Mouse (Mus musculus) brain, embryonic 18.5 days (tissue): ENCODE data around the gene Ccdc60.
"Not testable (repeated sequence)": the region's sequence is repeated elsewhere in the genome, so short reads cannot be mapped to it uniquely, and the experiment has no call there.

Source experiments
- DNase-seq: peaks from one replicate; pipeline ENCODE4 v3.0.0-alpha.2; 2012; ENCODE audit warnings: low read depth, low spot score

Ccdc60 gene

GRCm38 (mm10) chr5:116288849-116289570 is at the start of gene Ccdc60:
Gene Ccdc60, minus strand, starts transcription at chr5:116288985.
- DNase-seq = no peak

- no peak for DNase-seq
Measured at GRCm38 (mm10) chr5:116336191-116336590, 47.4 kb upstream of the Ccdc60 start.

- no peak for DNase-seq
Measured at GRCm38 (mm10) chr5:116328911-116329310, 40.1 kb upstream of the Ccdc60 start.

GRCm38 (mm10) chr5:116323401-116323800 is 34.6 kb upstream of the Ccdc60 start:
- no peak for DNase-seq

DNA sequence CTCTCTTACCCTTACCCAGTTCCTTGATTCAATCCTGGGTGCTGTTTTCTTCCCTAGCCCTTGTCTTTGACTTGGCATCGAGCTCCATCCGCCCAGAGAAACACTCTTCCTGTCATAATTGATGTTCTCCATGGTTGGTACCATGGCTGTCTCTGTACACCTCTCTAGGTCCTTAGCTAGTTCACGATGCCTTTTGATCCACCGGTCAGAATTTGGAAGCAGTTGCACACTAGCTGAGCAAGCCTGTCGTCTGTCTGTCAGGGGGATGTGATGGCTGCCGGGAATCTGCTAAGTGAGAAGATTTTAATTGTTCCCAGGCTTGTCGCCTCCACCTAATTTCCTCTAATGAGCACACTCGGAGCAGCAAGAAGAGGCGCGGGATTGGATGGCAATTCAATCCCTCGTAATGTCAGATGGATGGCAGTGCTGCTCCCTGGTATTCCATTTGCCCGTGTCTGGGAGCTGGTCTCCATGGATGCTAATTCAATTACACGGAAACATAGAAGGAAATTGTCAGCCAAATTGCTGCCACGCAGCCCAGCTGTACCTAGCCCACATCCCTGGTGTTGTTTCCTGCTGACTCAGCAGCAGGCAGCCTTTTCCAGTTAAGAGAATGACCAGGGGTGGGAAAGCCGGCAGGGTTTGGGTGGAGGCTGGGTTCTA is 33.7 kb upstream of the Ccdc60 start:
- no peak for DNase-seq

GRCm38 (mm10) chr5:116313711-116314110 is 24.9 kb upstream of the Ccdc60 start:
- no peak for DNase-seq

- DNase-seq = no peak
Measured at GRCm38 (mm10) chr5:116312111-116312737, 23.4 kb upstream of the Ccdc60 start.

DNA sequence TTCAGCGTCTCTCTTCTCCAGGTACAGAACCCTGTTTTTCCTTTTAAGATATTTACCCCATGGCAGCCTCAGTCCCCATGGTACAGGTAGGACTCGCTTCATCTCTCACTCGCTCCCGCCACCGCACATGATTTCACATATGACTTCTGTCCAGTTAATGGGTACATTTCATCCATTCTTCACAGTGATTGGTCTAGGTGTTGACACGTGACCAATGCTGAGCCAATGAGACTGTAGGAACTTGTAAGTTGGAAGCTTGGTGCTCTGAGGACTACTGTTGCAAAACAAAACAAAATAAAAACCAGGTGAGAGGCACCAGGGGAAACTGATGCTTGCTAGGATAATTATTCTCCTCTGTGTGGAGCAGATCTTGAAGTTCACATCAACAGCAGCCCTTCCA is 22.9 kb upstream of the Ccdc60 start:
- DNase-seq = no peak

DNA sequence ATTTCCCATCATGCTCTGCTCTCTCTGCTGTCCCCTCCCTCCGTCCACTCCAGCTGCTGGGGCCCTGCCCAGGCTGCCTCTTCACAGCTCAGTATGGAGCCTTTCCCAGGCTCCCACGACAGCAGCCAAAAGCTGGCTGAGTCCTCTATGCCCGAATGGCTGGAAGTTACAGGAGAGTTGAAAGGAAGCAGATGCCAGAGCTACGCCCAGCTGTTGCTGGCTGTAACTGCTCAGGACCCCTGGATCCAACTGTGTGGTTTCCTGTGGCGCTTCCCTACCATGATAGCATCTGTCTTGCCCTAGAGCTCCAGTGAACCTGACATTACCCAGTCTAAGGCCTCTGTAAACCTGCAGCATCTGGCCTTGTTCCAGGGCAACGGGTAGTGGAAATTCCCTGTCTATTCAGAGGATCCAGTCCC is 20.6 kb upstream of the Ccdc60 start:
- DNase-seq = no peak

GRCm38 (mm10) chr5:116305557-116305956 is 16.8 kb upstream of the Ccdc60 start:
- no peak for DNase-seq

GRCm38 (mm10) chr5:116305146-116305545 is 16.4 kb upstream of the Ccdc60 start:
- not testable (repeated sequence) for DNase-seq

DNA sequence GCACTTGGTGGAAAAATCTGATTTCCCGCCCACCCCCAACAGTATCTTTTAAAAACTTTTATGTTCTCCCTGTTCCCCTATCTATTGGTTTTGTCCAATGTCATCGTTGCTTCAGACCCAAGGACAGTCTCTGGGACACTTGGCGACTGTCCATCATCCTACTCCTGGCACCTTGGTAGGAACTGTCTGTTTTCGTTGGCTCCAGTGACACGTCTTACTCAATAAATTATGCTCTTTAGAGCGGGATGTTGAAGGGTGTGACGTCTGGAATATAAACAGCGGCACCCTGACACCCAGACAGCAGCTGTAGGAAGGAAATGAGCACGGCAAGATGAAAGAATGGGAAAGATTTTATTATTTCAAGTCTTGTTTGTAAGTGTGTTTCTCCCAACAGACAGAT is 12.2 kb upstream of the Ccdc60 start:
- DNase-seq = no peak

DNA sequence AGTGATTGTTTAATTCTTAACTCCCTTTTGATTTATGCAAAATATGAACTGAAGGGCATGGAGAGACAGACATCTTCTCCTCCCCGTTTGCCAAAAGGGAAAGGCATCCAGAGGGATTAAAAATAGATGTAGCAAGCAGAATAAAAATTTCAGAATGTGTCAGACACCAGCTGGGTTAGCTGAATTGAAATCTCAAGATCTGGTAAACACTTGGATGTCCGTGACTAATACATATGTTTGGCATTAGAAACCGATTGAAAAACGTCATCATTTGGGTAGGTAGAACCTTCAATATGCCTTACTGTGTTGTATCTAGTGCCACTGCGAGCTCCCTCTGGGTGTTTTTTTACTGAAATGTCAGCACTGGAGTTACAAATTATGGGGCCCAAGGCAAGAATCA is 4.7 kb upstream of the Ccdc60 start:
- DNase-seq = no peak

DNA sequence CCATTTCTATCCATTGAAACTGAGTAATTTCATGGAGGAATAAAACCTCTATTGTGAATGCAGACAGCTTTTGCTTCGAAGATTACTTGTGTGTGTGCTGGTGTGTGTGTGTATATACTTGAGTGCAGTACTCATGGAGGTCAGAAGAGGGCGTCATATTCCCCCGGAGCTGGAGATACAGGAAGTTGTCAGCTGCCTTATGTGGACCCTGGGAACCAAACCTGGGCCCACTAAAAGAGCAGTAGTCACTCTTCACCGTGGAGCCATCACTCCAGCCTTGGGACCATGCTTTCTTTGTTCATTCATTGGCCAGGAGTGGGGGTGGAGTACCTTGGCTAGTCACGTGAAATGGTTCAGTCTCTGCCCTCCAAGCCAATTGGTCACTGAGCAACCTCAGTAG is 1.8 kb upstream of the Ccdc60 start:
- DNase-seq = no peak

GRCm38 (mm10) chr5:116289897-116290296 is 1.1 kb upstream of the Ccdc60 start:
- DNase-seq = no peak

GRCm38 (mm10) chr5:116288183-116288582 is 602 bp downstream of the Ccdc60 start:
- no peak for DNase-seq

- DNase-seq = no peak
Measured at GRCm38 (mm10) chr5:116285532-116286176, 3.1 kb downstream of the Ccdc60 start.

- DNase-seq = no peak
Measured at GRCm38 (mm10) chr5:116280518-116280917, 8.3 kb downstream of the Ccdc60 start.

DNA sequence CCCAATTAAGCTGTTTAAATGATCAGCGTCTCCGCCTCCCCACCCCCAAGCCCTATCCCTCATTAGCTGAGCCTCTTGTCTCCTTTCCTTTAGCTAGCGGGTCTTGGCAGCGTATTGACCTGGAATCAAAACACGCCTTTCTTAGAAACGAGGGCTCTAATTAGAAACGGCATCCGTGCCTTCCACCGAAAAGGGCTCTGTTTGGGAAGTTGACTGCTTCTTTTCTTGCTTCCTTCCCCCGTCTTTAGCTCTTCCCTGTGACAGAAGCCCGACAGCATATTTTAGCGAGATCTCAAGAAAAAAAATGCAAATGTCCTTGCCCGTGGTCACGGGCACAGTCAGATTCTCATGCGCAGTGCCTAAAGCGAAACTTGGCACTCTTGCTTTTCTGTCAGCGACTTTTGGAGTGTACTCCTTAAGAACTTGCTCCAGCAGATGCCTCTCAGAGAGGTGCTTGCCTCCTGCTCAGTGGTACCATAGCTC is 10.3 kb downstream of the Ccdc60 start:
- DNase-seq = peak; percentile 65

DNA sequence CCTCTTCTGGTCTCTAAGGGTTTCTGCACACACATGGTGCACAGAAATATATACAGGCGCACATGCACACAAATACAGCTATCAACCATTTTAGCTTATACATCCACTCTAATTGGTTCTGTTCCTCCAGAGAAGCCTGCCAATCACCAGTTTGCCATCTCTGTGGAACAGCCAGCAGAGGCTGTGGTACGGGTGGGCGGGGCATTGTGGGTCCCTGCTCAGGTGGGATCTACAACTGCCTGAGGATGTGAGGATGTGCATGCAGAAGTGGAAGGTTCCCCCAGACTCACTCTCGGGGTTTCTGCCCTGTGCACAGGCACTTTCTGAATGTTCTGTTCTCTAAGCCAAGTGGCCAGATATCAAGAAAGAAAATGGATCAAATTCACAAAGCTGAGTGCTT is 10.8 kb downstream of the Ccdc60 start:
- DNase-seq = no peak

DNA sequence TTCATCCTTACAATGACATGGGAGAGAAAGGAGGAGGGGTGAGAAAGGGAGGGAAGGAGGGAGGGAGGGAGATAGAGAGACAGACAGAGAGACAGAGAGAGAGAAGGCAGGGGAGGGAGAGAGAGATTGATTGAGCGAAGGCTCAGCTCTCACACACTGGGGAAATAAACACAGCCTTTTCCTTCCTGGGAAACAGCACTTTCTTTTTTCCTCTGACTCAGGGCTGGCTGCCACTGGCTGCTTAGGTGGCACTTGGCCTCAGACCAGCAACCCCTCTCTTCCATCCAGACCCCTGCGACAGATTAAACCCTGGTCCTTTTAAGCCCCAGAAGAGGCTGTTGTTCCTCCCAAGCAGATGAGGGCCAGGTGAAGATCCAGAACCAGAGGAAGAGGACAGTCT is 14.0 kb downstream of the Ccdc60 start:
- no peak for DNase-seq

DNA sequence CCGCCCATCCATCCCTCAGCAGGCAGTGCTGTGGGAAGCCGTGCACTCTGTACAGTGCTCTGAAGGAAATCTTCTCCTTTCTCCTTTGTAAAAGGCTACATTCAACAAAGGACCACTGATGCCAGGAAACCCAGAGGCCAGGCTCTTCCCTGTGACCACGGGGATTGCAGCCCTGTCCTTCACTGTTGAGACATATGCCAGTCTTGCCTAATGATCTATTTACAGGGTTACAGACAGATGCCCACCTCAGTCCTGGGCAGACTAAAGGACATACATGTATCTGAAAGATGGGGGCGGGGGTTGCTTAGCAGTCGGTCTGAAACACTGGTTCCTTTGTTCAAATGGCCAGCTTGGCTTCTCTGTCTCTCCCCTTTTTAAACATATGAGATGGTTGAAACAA is 14.4 kb downstream of the Ccdc60 start:
- DNase-seq = no peak
